Mouse (Mus musculus) ES-E14 (cell line): ENCODE measurements around the gene Gm44503.

Experiments used
- CHD2 ChIP-seq: IDR thresholded peaks from 2 replicates; pipeline ENCODE4 v1.6.1; 2014; ENCODE audit warnings: mild to moderate bottlenecking, low read depth, low read length, inconsistent platforms
- HCFC1 ChIP-seq: IDR thresholded peaks from 2 replicates; pipeline ENCODE4 v1.6.1; 2012; ENCODE audit warnings: low read length, inconsistent platforms, borderline replicate concordance; ENCODE audit not compliant: insufficient read depth
- ZC3H11A ChIP-seq: IDR thresholded peaks from 2 replicates; pipeline ENCODE4 v1.6.1; 2012; ENCODE audit warnings: low read depth, mild to moderate bottlenecking, inconsistent platforms, low read length, borderline replicate concordance
- ZNF384 ChIP-seq: IDR thresholded peaks from 2 replicates; pipeline ENCODE4 v1.6.1; 2012; ENCODE audit warnings: low read depth, low read length, inconsistent platforms

GRCm38 (mm10) chr9:72968349-72969061 lies 9.9 kb downstream of the Gm44503 start:
- TF ChIP-seq ZC3H11A (peak; percentile 47; the same call in 1 of the 2 replicates), HCFC1 (no peak), ZNF384 (no peak), CHD2 (no peak)
